Mouse (Mus musculus): ENCODE results near the gene Gm45062. TPM values are rescaled to one million over a fixed set of nuclear protein-coding genes. Genes with fewer than 3 reads are reported as not detected.

The Gm45062 gene
- total RNA-seq, 1 experiment, result 1.5 TPM

- in situ Hi-C loops (cut with MboI; ENCODE audit: low sequenced_read_pairs in 2 of 2, unreplicated experiment in 2 of 2), result no loop called here
- Histone ChIP-seq H3K9me3 (ENCODE audit: control insufficient read depth, insufficient read depth, low read depth, low read length) (no peaks in the 10 kb centered on the region), H3K9ac (ENCODE audit: insufficient read depth, low read depth, low read length, poor library complexity, severe bottlenecking) (no peak overlapping the region), H3K36me3 (ENCODE audit: control insufficient read depth, insufficient read depth, low read length, poor library complexity, severe bottlenecking) (no peaks in the 10 kb centered on the region), H3K4me3 (ENCODE audit: insufficient read depth in 1 of 2, low read depth in 1 of 2, low read length in 2 of 2, poor library complexity in 1 of 2, severe bottlenecking in 1 of 2) (no peak overlapping the region), H3K27ac (ENCODE audit: insufficient read depth, low read depth, low read length, poor library complexity, severe bottlenecking) (no peak overlapping the region), H3K4me1 (ENCODE audit: control insufficient read depth in 2 of 2, insufficient read depth in 2 of 2, low read length in 2 of 2, poor library complexity in 1 of 2) (no peaks in the 10 kb centered on the region)
- no peak for DNase-seq (ENCODE audit: low read depth, low spot score)
- TF ChIP-seq CHD2 (IDR thresholded peaks at IDR 0.05; ENCODE audit: low read depth, low read length) (no peak), MAFK (IDR thresholded peaks at IDR 0.05; ENCODE audit: insufficient read depth, low read depth, low read length) (no peak)
Observed at GRCm38 (mm10) chr6:8394044-8394443, 134.8 kb downstream of the Gm45062 start.

DNA sequence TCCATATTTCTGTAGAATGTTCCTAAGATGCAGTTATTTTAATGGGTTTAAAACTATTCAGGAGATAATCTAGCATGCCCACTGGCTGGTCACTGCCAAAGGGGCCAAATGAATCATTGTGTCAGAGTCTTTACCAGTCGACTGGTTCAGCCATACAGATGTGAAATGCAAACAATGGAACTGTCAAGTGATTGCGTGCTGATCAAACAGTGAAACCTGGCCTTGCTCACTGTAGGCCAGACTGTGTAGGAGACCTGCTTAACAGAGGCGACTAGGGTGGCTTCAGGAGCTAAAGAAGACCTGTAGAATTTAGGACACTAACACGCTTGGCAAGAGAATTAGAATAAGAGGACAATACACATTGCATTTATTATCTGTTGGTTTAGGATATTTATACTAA, 135.8 kb downstream of the Gm45062 start:
- Histone ChIP-seq H3K9ac (ENCODE audit: insufficient read depth, low read depth, low read length, poor library complexity, severe bottlenecking) (no peak overlapping the region), H3K4me3 (ENCODE audit: insufficient read depth in 1 of 2, low read depth in 1 of 2, low read length in 2 of 2, poor library complexity in 1 of 2, severe bottlenecking in 1 of 2) (no peak overlapping the region), H3K4me1 (ENCODE audit: control insufficient read depth in 2 of 2, insufficient read depth in 2 of 2, low read length in 2 of 2, poor library complexity in 1 of 2) (no peaks in the 10 kb centered on the region), H3K36me3 (ENCODE audit: control insufficient read depth, insufficient read depth, low read length, poor library complexity, severe bottlenecking) (no peaks in the 10 kb centered on the region), H3K9me3 (ENCODE audit: control insufficient read depth, insufficient read depth, low read depth, low read length) (no peaks in the 10 kb centered on the region), H3K27ac (ENCODE audit: insufficient read depth, low read depth, low read length, poor library complexity, severe bottlenecking) (no peak overlapping the region)
- DNase-seq (ENCODE audit: low read depth, low spot score), result no peak
- TF ChIP-seq ZNF384 (IDR thresholded peaks at IDR 0.05; ENCODE audit: low read depth, low read length) (no peak), MAFK (IDR thresholded peaks at IDR 0.05; ENCODE audit: insufficient read depth, low read depth, low read length) (no peak), CHD2 (IDR thresholded peaks at IDR 0.05; ENCODE audit: low read depth, low read length) (no peak), HCFC1 (IDR thresholded peaks at IDR 0.05; ENCODE audit: borderline replicate concordance, insufficient read depth, low read length) (no peak), ZC3H11A (IDR thresholded peaks at IDR 0.05; ENCODE audit: borderline replicate concordance, low read depth, low read length) (no peak)
- in situ Hi-C loops (cut with MboI; ENCODE audit: low sequenced_read_pairs in 2 of 2, unreplicated experiment in 2 of 2), result no loop called here

DNA sequence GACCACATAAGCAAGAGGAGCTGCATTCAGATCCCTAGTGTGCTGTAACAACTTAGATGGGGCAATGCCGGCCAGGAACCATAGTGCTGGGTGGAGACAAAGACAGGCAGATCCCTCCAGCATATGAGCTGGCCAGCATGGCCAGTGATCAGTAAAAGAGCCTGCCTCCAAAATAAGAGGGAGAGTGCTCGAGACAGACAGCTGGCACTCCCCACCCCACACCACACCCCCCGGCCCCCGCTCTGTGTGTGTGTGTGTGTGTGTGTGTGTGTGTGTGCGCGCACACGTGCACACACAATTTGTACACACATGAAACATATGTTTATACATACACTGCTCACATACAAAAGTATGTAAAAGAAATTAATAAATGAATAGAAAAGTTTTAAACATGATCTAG, 138.0 kb downstream of the Gm45062 start:
- TF ChIP-seq ZC3H11A (IDR thresholded peaks at IDR 0.05; ENCODE audit: borderline replicate concordance, low read depth, low read length), result no peak
- no peak for TF ChIP-seq HCFC1 (IDR thresholded peaks at IDR 0.05; ENCODE audit: borderline replicate concordance, insufficient read depth, low read length)
- no peak for TF ChIP-seq CHD2 (IDR thresholded peaks at IDR 0.05; ENCODE audit: low read depth, low read length)
- TF ChIP-seq MAFK (IDR thresholded peaks at IDR 0.05; ENCODE audit: insufficient read depth, low read depth, low read length), result no peak
- no peak for TF ChIP-seq ZNF384 (IDR thresholded peaks at IDR 0.05; ENCODE audit: low read depth, low read length)
- no peak for DNase-seq (ENCODE audit: low read depth, low spot score)
- in situ Hi-C loops (cut with MboI; ENCODE audit: low sequenced_read_pairs in 2 of 2, unreplicated experiment in 2 of 2), result no loop called here

DNA sequence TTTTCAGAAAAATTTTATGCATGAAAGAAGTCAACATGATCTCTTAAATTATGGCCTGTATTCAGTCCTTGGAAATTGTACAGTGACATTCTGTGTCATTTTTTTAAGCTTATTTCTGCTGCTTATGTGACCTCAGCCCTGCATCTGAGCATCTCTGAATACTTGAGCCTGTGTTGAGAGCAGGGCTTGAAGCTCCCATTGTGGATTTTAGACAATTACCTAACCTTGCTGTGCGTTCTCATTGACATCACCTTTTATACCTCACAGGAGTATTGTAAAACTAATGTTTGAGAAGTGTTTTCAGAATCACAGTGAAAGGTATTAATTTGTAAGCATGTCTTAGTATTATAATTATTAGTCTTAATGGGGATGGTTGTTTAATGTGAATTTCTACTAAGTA, 140.5 kb downstream of the Gm45062 start:
- no peak for TF ChIP-seq ZC3H11A (IDR thresholded peaks at IDR 0.05; ENCODE audit: borderline replicate concordance, low read depth, low read length)
- TF ChIP-seq CHD2 (IDR thresholded peaks at IDR 0.05; ENCODE audit: low read depth, low read length), result no peak
- Histone ChIP-seq H3K4me3 (ENCODE audit: insufficient read depth in 1 of 2, low read depth in 1 of 2, low read length in 2 of 2, poor library complexity in 1 of 2, severe bottlenecking in 1 of 2) (no peak overlapping the region), H3K9me3 (ENCODE audit: control insufficient read depth, insufficient read depth, low read depth, low read length) (no peaks in the 10 kb centered on the region), H3K36me3 (ENCODE audit: control insufficient read depth, insufficient read depth, low read length, poor library complexity, severe bottlenecking) (no peaks in the 10 kb centered on the region), H3K4me1 (ENCODE audit: control insufficient read depth in 2 of 2, insufficient read depth in 2 of 2, low read length in 2 of 2, poor library complexity in 1 of 2) (no peaks in the 10 kb centered on the region), H3K9ac (ENCODE audit: insufficient read depth, low read depth, low read length, poor library complexity, severe bottlenecking) (no peak overlapping the region), H3K27ac (ENCODE audit: insufficient read depth, low read depth, low read length, poor library complexity, severe bottlenecking) (no peak overlapping the region)
- in situ Hi-C loops (cut with MboI; ENCODE audit: low sequenced_read_pairs in 2 of 2, unreplicated experiment in 2 of 2), result no loop called here
- DNase-seq (ENCODE audit: low read depth, low spot score), result no peak

More for the DNA sequence above, 138.0 kb downstream of the Gm45062 start:
- H3K4me1 ChIP-seq (ENCODE audit: control insufficient read depth in 2 of 2, insufficient read depth in 2 of 2, low read length in 2 of 2, poor library complexity in 1 of 2), result no peaks in the 10 kb centered on the region
- no peak overlapping the region for H3K9ac ChIP-seq (ENCODE audit: insufficient read depth, low read depth, low read length, poor library complexity, severe bottlenecking)
- no peak overlapping the region for H3K27ac ChIP-seq (ENCODE audit: insufficient read depth, low read depth, low read length, poor library complexity, severe bottlenecking)
- H3K36me3 ChIP-seq (ENCODE audit: control insufficient read depth, insufficient read depth, low read length, poor library complexity, severe bottlenecking), result no peaks in the 10 kb centered on the region
- no peak overlapping the region for H3K4me3 ChIP-seq (ENCODE audit: insufficient read depth in 1 of 2, low read depth in 1 of 2, low read length in 2 of 2, poor library complexity in 1 of 2, severe bottlenecking in 1 of 2)
- H3K9me3 ChIP-seq (ENCODE audit: control insufficient read depth, insufficient read depth, low read depth, low read length), result no peaks in the 10 kb centered on the region

DNA sequence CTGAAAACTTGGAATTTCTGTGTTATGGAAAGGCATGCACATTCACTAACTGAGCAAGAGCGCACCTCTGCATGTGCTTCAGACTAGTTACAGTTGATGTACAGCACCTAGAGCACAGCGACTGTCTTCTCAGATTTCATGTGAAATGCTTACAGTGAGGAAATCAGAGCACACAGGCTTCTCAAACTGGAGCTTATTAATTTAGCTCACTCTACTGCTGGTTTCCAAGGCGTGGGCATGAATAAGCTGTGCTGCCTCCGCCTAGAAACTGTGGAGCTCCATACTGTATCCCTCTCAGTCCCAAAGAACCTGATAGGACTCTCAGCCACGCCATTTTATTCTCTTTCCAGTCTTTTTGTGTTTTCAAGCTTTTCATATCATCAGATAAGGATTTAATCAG, 143.9 kb downstream of the Gm45062 start:
- Histone ChIP-seq H3K27ac (ENCODE audit: insufficient read depth, low read depth, low read length, poor library complexity, severe bottlenecking) (no peak overlapping the region), H3K4me1 (ENCODE audit: control insufficient read depth in 2 of 2, insufficient read depth in 2 of 2, low read length in 2 of 2, poor library complexity in 1 of 2) (no peaks in the 10 kb centered on the region), H3K4me3 (ENCODE audit: insufficient read depth in 1 of 2, low read depth in 1 of 2, low read length in 2 of 2, poor library complexity in 1 of 2, severe bottlenecking in 1 of 2) (no peak overlapping the region), H3K9me3 (ENCODE audit: control insufficient read depth, insufficient read depth, low read depth, low read length) (no peaks in the 10 kb centered on the region), H3K36me3 (ENCODE audit: control insufficient read depth, insufficient read depth, low read length, poor library complexity, severe bottlenecking) (no peaks in the 10 kb centered on the region), H3K9ac (ENCODE audit: insufficient read depth, low read depth, low read length, poor library complexity, severe bottlenecking) (no peak overlapping the region)
- no peak for DNase-seq (ENCODE audit: low read depth, low spot score)
- TF ChIP-seq MAFK (IDR thresholded peaks at IDR 0.05; ENCODE audit: insufficient read depth, low read depth, low read length) (no peak), ZC3H11A (IDR thresholded peaks at IDR 0.05; ENCODE audit: borderline replicate concordance, low read depth, low read length) (no peak), ZNF384 (IDR thresholded peaks at IDR 0.05; ENCODE audit: low read depth, low read length) (no peak), CHD2 (IDR thresholded peaks at IDR 0.05; ENCODE audit: low read depth, low read length) (no peak), HCFC1 (IDR thresholded peaks at IDR 0.05; ENCODE audit: borderline replicate concordance, insufficient read depth, low read length) (no peak)
- in situ Hi-C loops (cut with MboI; ENCODE audit: low sequenced_read_pairs in 2 of 2, unreplicated experiment in 2 of 2), result no loop called here
